Mouse (Mus musculus) CH12.LX (cell line): ENCODE measurements around the gene Tspan2.

Experiments
- CHD1 ChIP-seq: IDR thresholded peaks from 2 replicates; pipeline ENCODE4 v1.6.1; 2012; ENCODE audit warnings: low read depth, low read length, improper control_type of control experiment, inconsistent platforms
- CTCF ChIP-seq, 2 experiments: IDR thresholded peaks in 1 of 2; conservative IDR thresholded peaks in 1 of 2; 2 replicates each; pipeline ENCODE4 v1.5.1; 2011 to 2012; ENCODE audit warnings: low read depth in 2 of 2, low read length in 2 of 2, improper control_type of control experiment in 1 of 2, inconsistent platforms in 1 of 2, mild to moderate bottlenecking in 1 of 2, moderate library complexity in 1 of 2
- EP300 ChIP-seq: IDR thresholded peaks from 2 replicates; pipeline ENCODE4 v1.6.1; 2011; ENCODE audit warnings: low read length, improper control_type of control experiment
- GABPA ChIP-seq: IDR thresholded peaks from 2 replicates; pipeline ENCODE4 v1.6.1; 2012; ENCODE audit warnings: low read depth, low read length, improper control_type of control experiment, inconsistent platforms; ENCODE audit not compliant: insufficient replicate concordance
- MXI1 ChIP-seq: IDR thresholded peaks from 2 replicates; pipeline ENCODE4 v1.6.1; 2011; ENCODE audit warnings: mild to moderate bottlenecking, low read depth, low read length, improper control_type of control experiment
- NRF1 ChIP-seq: IDR thresholded peaks from 2 replicates; pipeline ENCODE4 v1.6.1; 2014; ENCODE audit warnings: low read depth, mild to moderate bottlenecking, inconsistent platforms, low read length, improper control_type of control experiment, moderate library complexity
- PAX5 ChIP-seq: IDR thresholded peaks from 2 replicates; pipeline ENCODE4 v1.6.1; 2012; ENCODE audit warnings: low read length, inconsistent platforms, mixed read lengths
- POLR2A ChIP-seq: IDR thresholded peaks from 2 replicates; pipeline ENCODE4 v1.6.1; 2011; ENCODE audit warnings: low read depth, mild to moderate bottlenecking, improper control_type of control experiment, low read length
- SIN3A ChIP-seq: IDR thresholded peaks from 2 replicates; pipeline ENCODE4 v1.6.1; 2012; ENCODE audit warnings: low read length, improper control_type of control experiment, inconsistent platforms
- SMC3 ChIP-seq: IDR thresholded peaks from 2 replicates; pipeline ENCODE4 v1.6.1; 2011; ENCODE audit warnings: low read depth, low read length, improper control_type of control experiment
- TCF12 ChIP-seq: IDR thresholded peaks from 2 replicates; pipeline ENCODE4 v1.6.1; 2014; ENCODE audit warnings: low read depth, mild to moderate bottlenecking, inconsistent platforms, low read length, improper control_type of control experiment
- ZC3H11A ChIP-seq: IDR thresholded peaks from 2 replicates; pipeline ENCODE4 v1.6.1; 2012; ENCODE audit warnings: low read depth, mild to moderate bottlenecking, inconsistent platforms, low read length, improper control_type of control experiment
- ZNF384 ChIP-seq: IDR thresholded peaks from 2 replicates; pipeline ENCODE4 v1.6.1; 2012; ENCODE audit warnings: low read depth, low read length, improper control_type of control experiment, inconsistent platforms

DNA sequence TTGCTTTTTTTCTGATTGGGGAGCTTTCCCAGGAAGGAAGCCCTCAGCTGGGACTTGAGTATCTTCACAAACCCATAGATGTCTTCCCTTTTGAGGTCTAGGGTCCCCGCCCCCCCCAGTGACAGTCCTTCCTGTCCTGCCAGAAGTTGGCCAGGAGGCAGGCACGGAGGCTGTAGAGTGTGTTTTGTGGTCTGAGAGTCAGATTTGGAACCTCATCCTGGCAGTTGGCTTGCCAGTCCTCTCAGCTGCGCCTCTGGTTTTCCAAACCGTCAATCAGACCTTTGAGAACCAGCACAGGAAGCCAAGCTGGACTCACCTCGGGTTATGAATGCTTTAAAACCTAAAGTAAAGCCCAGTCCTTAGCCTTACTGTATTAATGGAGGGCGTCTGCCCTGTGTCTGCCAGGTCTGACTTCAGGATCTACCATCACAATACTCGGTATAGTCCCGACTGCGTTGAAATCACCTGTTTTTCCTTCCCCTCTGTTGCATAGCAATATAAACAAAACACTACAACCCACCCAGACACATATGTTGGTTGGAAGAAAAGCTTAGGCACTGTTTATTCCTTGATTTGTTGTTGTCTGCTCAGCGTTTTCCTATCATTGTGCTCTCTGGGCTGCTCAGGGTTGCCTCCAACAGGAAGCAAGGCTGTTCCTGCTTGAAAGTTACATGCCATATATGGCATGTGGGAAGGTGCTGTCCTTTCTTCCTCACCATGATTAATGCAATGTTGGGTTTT is 4.0 kb downstream of the Tspan2 start:
- TF ChIP-seq CTCF (conservative IDR thresholded peaks at IDR 0.05 in 1 of 2, IDR thresholded peaks at IDR 0.05 in 1 of 2; ENCODE audit: low read depth in 2 of 2, low read length in 2 of 2): no peak
- TF ChIP-seq POLR2A: no peak
- no peak for TF ChIP-seq EP300
- no peak for TF ChIP-seq SIN3A
- no peak for TF ChIP-seq MXI1
- TF ChIP-seq CHD1: no peak
- no peak for TF ChIP-seq NRF1
- no peak for TF ChIP-seq SMC3
- TF ChIP-seq ZNF384: no peak
- TF ChIP-seq PAX5: no peak
- no peak for TF ChIP-seq TCF12
- no peak for TF ChIP-seq ZC3H11A
- no peak for TF ChIP-seq GABPA
